Mouse (Mus musculus) neural tube, embryonic 13.5 days (tissue): ENCODE results near the gene Zbtb8b. TPM values are rescaled to one million over a fixed set of nuclear protein-coding genes. Genes with fewer than 3 reads are reported as not detected.

Experiments used
- ATAC-seq: fragments of 200-750 bp; cut with Nextera tagmentation; 2 replicates; pipeline ENCODE4 v1.8.0; 2017; ENCODE audit warnings: low read depth, mild to moderate bottlenecking, moderate TSS enrichment, moderate library complexity
- H3K27ac ChIP-seq: fragments of 300-500 bp; sonication (generic); replicated peaks from 2 replicates; pipeline ENCODE4 v1.5.1; 2015; ENCODE audit warnings: moderate library complexity, mild to moderate bottlenecking, inconsistent platforms
- H3K27me3 ChIP-seq: fragments of 300-500 bp; sonication (generic); 2 replicates; pipeline ENCODE4 v1.6.1; 2015; ENCODE audit warnings: mild to moderate bottlenecking, inconsistent platforms
- H3K36me3 ChIP-seq: fragments of 300-500 bp; sonication (generic); 2 replicates; pipeline ENCODE4 v1.6.1; 2015; ENCODE audit warnings: mild to moderate bottlenecking, inconsistent platforms
- H3K4me1 ChIP-seq: fragments of 300-500 bp; sonication (generic); replicated peaks from 2 replicates; pipeline ENCODE4 v1.6.1; 2015; ENCODE audit warnings: inconsistent platforms
- H3K4me2 ChIP-seq: fragments of 300-500 bp; sonication (generic); 2 replicates; pipeline ENCODE4 v1.6.1; 2015; ENCODE audit warnings: inconsistent platforms, mild to moderate bottlenecking, moderate library complexity
- H3K4me3 ChIP-seq: fragments of 300-500 bp; sonication (generic); 2 replicates; pipeline ENCODE4 v1.5.1; 2015; ENCODE audit warnings: mild to moderate bottlenecking, inconsistent platforms
- H3K9ac ChIP-seq: fragments of 300-500 bp; sonication (generic); 2 replicates; pipeline ENCODE4 v1.6.1; 2015; ENCODE audit warnings: moderate library complexity, mild to moderate bottlenecking, inconsistent platforms
- H3K9me3 ChIP-seq: fragments of 300-500 bp; sonication (generic); 2 replicates; pipeline ENCODE4 v1.6.1; 2016; ENCODE audit warnings: inconsistent platforms
- WGBS: fragments of 180-500 bp; shearing (Covaris S2); methylation state at CpG from one replicate; pipeline ENCODE4 v1.1.7; 2015; 5-methylcytosine and 5-hydroxymethylcytosine counted together
- polyA plus RNA-seq: library from polyadenylated mRNA; unstranded; fragments of >200 nt; fragmentation: Nextera tagmentation; extraction: Ambion mirVana; gene quantifications from 2 replicates; pipeline ENCODE4 v1.2.1, GENCODE M21; 2015

The Zbtb8b gene
- polyA plus RNA-seq, 1 experiment from 2014 or later, result 10.7 TPM

DNA sequence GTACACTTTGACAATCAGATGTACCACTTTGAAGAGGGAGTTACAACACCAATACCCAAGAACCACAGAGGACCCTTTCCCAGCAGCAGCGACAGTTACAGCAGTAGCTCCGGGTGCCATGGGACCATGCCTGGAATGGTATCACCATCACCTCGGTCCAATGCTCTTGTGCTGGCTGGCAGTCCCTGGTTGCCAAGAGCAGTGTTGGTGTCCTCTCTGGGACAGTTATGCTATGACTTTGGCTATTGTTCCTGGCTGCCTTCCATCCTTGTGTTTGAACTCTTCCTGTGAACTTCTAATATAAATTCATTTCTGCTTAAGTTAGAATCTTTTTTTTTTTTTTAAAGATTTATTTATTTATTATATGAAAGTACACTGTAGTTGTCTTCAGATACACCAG is 57.1 kb downstream of the Zbtb8b start:
- H3K27me3 ChIP-seq, result peaks cover 9% of the 10 kb centered on the region
- no peak for ATAC-seq
- H3K27ac ChIP-seq, result no peak overlapping the region
- H3K36me3 ChIP-seq, result no peaks in the 10 kb centered on the region
- H3K4me3 ChIP-seq, result no peak overlapping the region
- 85% methylated on average over 3 of the region's 3 CpGs for WGBS
- no peaks in the 10 kb centered on the region for H3K9me3 ChIP-seq
- no peaks in the 10 kb centered on the region for H3K4me1 ChIP-seq
- H3K9ac ChIP-seq, result no peak overlapping the region
- no peak overlapping the region for H3K4me2 ChIP-seq

- H3K9ac ChIP-seq, result no peak overlapping the region
- H3K9me3 ChIP-seq, result no peaks in the 10 kb centered on the region
- H3K4me1 ChIP-seq, result no peaks in the 10 kb centered on the region
- ATAC-seq, result no peak
- 93% methylated on average over 2 of the region's 2 CpGs for WGBS
- H3K27ac ChIP-seq, result no peak overlapping the region
- no peak overlapping the region for H3K4me2 ChIP-seq
- no peak overlapping the region for H3K4me3 ChIP-seq
- peaks cover 11% of the 10 kb centered on the region for H3K27me3 ChIP-seq
- H3K36me3 ChIP-seq, result no peaks in the 10 kb centered on the region
These were observed 58.2 kb downstream of the Zbtb8b start for GRCm38 (mm10) chr4:129382488-129382887.

- 85% methylated on average over 9 of the region's 9 CpGs for WGBS
- H3K27ac ChIP-seq, result no peak overlapping the region
- no peak overlapping the region for H3K9ac ChIP-seq
- H3K4me3 ChIP-seq, result no peak overlapping the region
- H3K27me3 ChIP-seq, result peaks cover 11% of the 10 kb centered on the region
- H3K4me1 ChIP-seq, result no peaks in the 10 kb centered on the region
- no peak for ATAC-seq
- H3K4me2 ChIP-seq, result no peak overlapping the region
- no peaks in the 10 kb centered on the region for H3K9me3 ChIP-seq
- no peaks in the 10 kb centered on the region for H3K36me3 ChIP-seq
These were observed 58.6 kb downstream of the Zbtb8b start for GRCm38 (mm10) chr4:129382029-129382428.

- WGBS, result 71% methylated on average over 8 of the region's 8 CpGs
- Histone ChIP-seq H3K4me3 (no peak overlapping the region), H3K27me3 (peaks cover 11% of the 10 kb centered on the region), H3K4me1 (peaks cover 6% of the 10 kb centered on the region), H3K27ac (no peak overlapping the region), H3K4me2 (no peak overlapping the region), H3K9me3 (no peaks in the 10 kb centered on the region), H3K9ac (no peak overlapping the region), H3K36me3 (no peaks in the 10 kb centered on the region)
- no peak for ATAC-seq
These were observed 59.5 kb downstream of the Zbtb8b start for GRCm38 (mm10) chr4:129381148-129381547.

GRCm38 (mm10) chr4:129379805-129380204 is 60.8 kb downstream of the Zbtb8b start:
- H3K9ac ChIP-seq, result no peak overlapping the region
- H3K9me3 ChIP-seq, result no peaks in the 10 kb centered on the region
- 86% methylated on average over 3 of the region's 3 CpGs for WGBS
- no peak overlapping the region for H3K27ac ChIP-seq
- ATAC-seq, result no peak
- no peaks in the 10 kb centered on the region for H3K36me3 ChIP-seq
- no peak overlapping the region for H3K4me3 ChIP-seq
- peaks cover 18% of the 10 kb centered on the region for H3K4me1 ChIP-seq
- H3K27me3 ChIP-seq, result peaks cover 11% of the 10 kb centered on the region
- no peak overlapping the region for H3K4me2 ChIP-seq

DNA sequence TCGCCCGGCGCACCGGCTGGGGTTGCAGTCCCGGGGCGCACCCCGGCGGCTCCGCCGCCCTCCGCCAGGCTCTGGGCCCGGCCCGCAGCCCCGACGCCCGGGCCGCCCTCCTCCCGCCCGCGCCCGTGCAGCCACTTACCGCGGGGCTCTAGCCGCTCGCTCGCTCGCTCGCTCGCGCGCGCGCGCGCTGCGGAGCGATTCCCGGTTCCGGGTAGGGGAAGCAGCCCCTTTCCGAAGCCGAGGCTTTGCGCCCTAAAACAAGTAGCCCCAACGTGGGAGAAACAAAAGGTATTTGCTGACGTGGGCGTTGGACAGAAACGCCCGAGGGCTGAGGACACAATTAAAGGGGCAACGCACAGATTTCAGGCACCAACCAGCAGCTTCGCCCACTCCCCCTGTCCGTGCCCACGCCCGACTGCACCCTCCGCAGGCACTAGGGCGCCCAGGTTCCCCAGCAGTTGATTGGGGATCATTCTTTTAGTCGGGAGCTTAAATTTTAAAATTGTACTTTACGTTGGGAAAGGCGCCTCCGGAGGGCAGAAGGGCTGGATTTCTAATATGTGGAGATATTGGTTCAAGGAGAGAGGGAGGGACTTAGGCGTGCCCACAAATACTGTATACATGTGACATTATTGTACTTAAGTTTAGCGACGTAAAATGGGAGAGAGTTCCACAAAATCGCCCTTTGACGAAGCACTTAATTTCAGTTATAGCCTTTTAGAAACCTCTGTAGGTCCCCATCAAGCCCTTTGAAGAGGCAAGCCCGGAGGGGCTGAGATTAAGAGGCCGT is 62.9 kb downstream of the Zbtb8b start, which contains the start of gene Zbtb8a:
Zbtb8a (minus strand) TSS at position 516 of the 790 bp plus-strand sequence.
- H3K9ac ChIP-seq, result peak within 1 kb of the TSS; percentile 90
- 1% methylated on average over 61 of the region's 65 CpGs for WGBS
- peak within 1 kb of the TSS; percentile 66 for H3K4me2 ChIP-seq
- ATAC-seq, result peak; percentile 82
- peaks cover 14% of the 10 kb centered on the region for H3K27me3 ChIP-seq
- H3K4me3 ChIP-seq, result peak within 1 kb of the TSS; percentile 74
- no peaks in the 10 kb centered on the region for H3K36me3 ChIP-seq
- H3K4me1 ChIP-seq, result peaks cover 26% of the 10 kb centered on the region
- no peaks in the 10 kb centered on the region for H3K9me3 ChIP-seq
- peak within 1 kb of the TSS; percentile 92 for H3K27ac ChIP-seq

GRCm38 (mm10) chr4:129376961-129377545 is 63.6 kb downstream of the Zbtb8b start:
- peak; percentile 76 for ATAC-seq
- peak overlapping the region; percentile 92 for H3K27ac ChIP-seq
- peak overlapping the region; percentile 74 for H3K4me3 ChIP-seq
- H3K36me3 ChIP-seq, result no peaks in the 10 kb centered on the region
- peak overlapping the region; percentile 90 for H3K9ac ChIP-seq
- H3K27me3 ChIP-seq, result peaks cover 14% of the 10 kb centered on the region
- H3K9me3 ChIP-seq, result no peaks in the 10 kb centered on the region
- H3K4me2 ChIP-seq, result peak overlapping the region; percentile 66
- peaks cover 26% of the 10 kb centered on the region for H3K4me1 ChIP-seq
- under 1% methylated on average over 57 of the region's 68 CpGs for WGBS

DNA sequence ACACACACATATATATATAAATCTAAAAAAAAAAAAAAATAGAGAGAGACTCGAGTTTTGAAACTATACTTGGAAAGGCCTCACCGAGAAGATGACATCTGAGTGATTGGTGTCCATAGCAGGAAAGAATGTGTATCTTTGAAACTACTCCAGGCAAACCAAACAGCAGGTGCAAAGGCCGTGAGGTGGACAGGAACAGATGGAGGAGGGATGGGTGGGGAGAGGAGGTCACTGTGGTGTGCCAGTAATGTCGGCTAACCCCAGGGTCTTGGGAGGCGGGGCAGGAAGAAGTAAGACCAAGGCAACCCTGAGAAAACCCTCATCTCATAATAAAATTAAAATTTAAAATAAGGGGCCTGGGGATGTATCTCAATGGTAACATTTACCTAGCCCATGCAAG is 64.8 kb downstream of the Zbtb8b start:
- no peak overlapping the region for H3K27ac ChIP-seq
- H3K4me2 ChIP-seq, result no peak overlapping the region; the same call in 1 of the 2 replicates
- H3K9me3 ChIP-seq, result no peaks in the 10 kb centered on the region
- 71% methylated on average over 5 of the region's 5 CpGs for WGBS
- peaks cover 26% of the 10 kb centered on the region for H3K4me1 ChIP-seq
- no peak overlapping the region for H3K4me3 ChIP-seq
- no peaks in the 10 kb centered on the region for H3K36me3 ChIP-seq
- no peak for ATAC-seq
- no peak overlapping the region for H3K9ac ChIP-seq
- peaks cover 14% of the 10 kb centered on the region for H3K27me3 ChIP-seq

Other genes with a start within 250 kb of the Zbtb8b start
- gene C77080, start 179.4 kb downstream of the Zbtb8b start, polyA plus RNA-seq, result 7.5 and 10.3 TPM in 2 replicates
- gene Sync, start 153.2 kb downstream of the Zbtb8b start, polyA plus RNA-seq, result 3.2 and 3.4 TPM in 2 replicates
- gene Rbbp4, start 105.5 kb downstream of the Zbtb8b start, polyA plus RNA-seq, result 344 and 395 TPM in 2 replicates
- 24.9 and 28.2 TPM in 2 replicates for gene Zbtb8os, start 105.2 kb downstream of the Zbtb8b start, polyA plus RNA-seq
- 18.5 and 20.4 TPM in 2 replicates for gene Zbtb8a, start 62.7 kb downstream of the Zbtb8b start, polyA plus RNA-seq
- 34.8 and 38.1 TPM in 2 replicates for gene Bsdc1, start 20.7 kb upstream of the Zbtb8b start, polyA plus RNA-seq
- gene Tssk3, start 50.2 kb upstream of the Zbtb8b start, polyA plus RNA-seq, result not detected in 2 replicates
- gene Fam229a, start 50.3 kb upstream of the Zbtb8b start, polyA plus RNA-seq, result not detected in 2 replicates
- 1,745 and 1,831 TPM in 2 replicates for gene Marcksl1, start 72.7 kb upstream of the Zbtb8b start, polyA plus RNA-seq
- gene Hdac1, start 101.9 kb upstream of the Zbtb8b start, polyA plus RNA-seq, result 116 and 120 TPM in 2 replicates
- gene Lck, start 132.8 kb upstream of the Zbtb8b start, polyA plus RNA-seq, result 8.7 and 11.6 TPM in 2 replicates
- gene Fam167b, start 137.7 kb upstream of the Zbtb8b start, polyA plus RNA-seq, result 0.73 and 1.5 TPM in 2 replicates
- 209 and 223 TPM in 2 replicates for gene Eif3i, start 159.8 kb upstream of the Zbtb8b start, polyA plus RNA-seq
- gene Tmem234, start 159.8 kb upstream of the Zbtb8b start, polyA plus RNA-seq, result 176 and 193 TPM in 2 replicates
- gene Dcdc2b, start 173.4 kb upstream of the Zbtb8b start, polyA plus RNA-seq, result 2.8 and 3.5 TPM in 2 replicates
- 34.7 and 35.1 TPM in 2 replicates for gene Iqcc, start 178.2 kb upstream of the Zbtb8b start, polyA plus RNA-seq
- gene Ccdc28b, start 183.1 kb upstream of the Zbtb8b start, polyA plus RNA-seq, result 140 and 143 TPM in 2 replicates
- 47.6 and 55.2 TPM in 2 replicates for gene Txlna, start 200.2 kb upstream of the Zbtb8b start, polyA plus RNA-seq
- gene Kpna6, start 231.9 kb upstream of the Zbtb8b start, polyA plus RNA-seq, result 14.7 and 16.2 TPM in 2 replicates